Mouse (Mus musculus): Measurements from ENCODE around the gene Dgkg.

Dgkg gene

GRCm38 (mm10) chr16:22645256-22645655 lies 11.8 kb downstream of the Dgkg start:
- no peak for DNase-seq (ENCODE audit: low spot score in 2 of 2)

- DNase-seq (ENCODE audit: low spot score in 2 of 2) = no peak
Measured at GRCm38 (mm10) chr16:22643460-22643859, 13.6 kb downstream of the Dgkg start.

GRCm38 (mm10) chr16:22642953-22643352 lies 14.1 kb downstream of the Dgkg start:
- DNase-seq (ENCODE audit: low spot score in 2 of 2) = no peak

GRCm38 (mm10) chr16:22642054-22642453 lies 15.0 kb downstream of the Dgkg start:
- DNase-seq (ENCODE audit: low spot score in 2 of 2) = no peak

GRCm38 (mm10) chr16:22641588-22641987 lies 15.4 kb downstream of the Dgkg start:
- no peak for DNase-seq (ENCODE audit: low spot score in 2 of 2)

- DNase-seq (ENCODE audit: low spot score in 2 of 2) = no peak
Measured at GRCm38 (mm10) chr16:22637311-22637710, 19.7 kb downstream of the Dgkg start.

- DNase-seq (ENCODE audit: low spot score in 2 of 2) = no peak
Measured at GRCm38 (mm10) chr16:22635706-22636105, 21.3 kb downstream of the Dgkg start.

- no peak for DNase-seq (ENCODE audit: low spot score in 2 of 2)
Measured at GRCm38 (mm10) chr16:22633063-22633462, 24.0 kb downstream of the Dgkg start.

GRCm38 (mm10) chr16:22630351-22630750 lies 26.7 kb downstream of the Dgkg start:
- DNase-seq (ENCODE audit: low spot score in 2 of 2) = no peak

GRCm38 (mm10) chr16:22629900-22630299 lies 27.1 kb downstream of the Dgkg start:
- DNase-seq (ENCODE audit: low spot score in 2 of 2) = no peak

- DNase-seq (ENCODE audit: low spot score in 2 of 2) = no peak
Measured at GRCm38 (mm10) chr16:22625987-22626386, 31.0 kb downstream of the Dgkg start.

GRCm38 (mm10) chr16:22625412-22625811 lies 31.6 kb downstream of the Dgkg start:
- no peak for DNase-seq (ENCODE audit: low spot score in 2 of 2)

- no peak for DNase-seq (ENCODE audit: low spot score in 2 of 2)
Measured at GRCm38 (mm10) chr16:22622286-22622685, 34.7 kb downstream of the Dgkg start.

GRCm38 (mm10) chr16:22621299-22621920 lies 35.6 kb downstream of the Dgkg start:
- no peak for DNase-seq (ENCODE audit: low spot score in 2 of 2)

GRCm38 (mm10) chr16:22618424-22619056 lies 38.5 kb downstream of the Dgkg start:
- no peak for DNase-seq (ENCODE audit: low spot score in 2 of 2)

- no peak for DNase-seq (ENCODE audit: low spot score in 2 of 2)
Measured at GRCm38 (mm10) chr16:22615805-22616204, 41.2 kb downstream of the Dgkg start.

- no peak for DNase-seq (ENCODE audit: low spot score in 2 of 2)
Measured at GRCm38 (mm10) chr16:22613186-22614073, 43.6 kb downstream of the Dgkg start.

GRCm38 (mm10) chr16:22608046-22608445 lies 49.0 kb downstream of the Dgkg start:
- DNase-seq (ENCODE audit: low spot score in 2 of 2) = no peak

- DNase-seq (ENCODE audit: low spot score in 2 of 2) = no peak
Measured at GRCm38 (mm10) chr16:22606989-22607388, 50.0 kb downstream of the Dgkg start.

GRCm38 (mm10) chr16:22602399-22602798 lies 54.6 kb downstream of the Dgkg start:
- DNase-seq (ENCODE audit: low spot score in 2 of 2) = no peak

- no peak for DNase-seq (ENCODE audit: low spot score in 2 of 2)
Measured at GRCm38 (mm10) chr16:22601756-22602155, 55.3 kb downstream of the Dgkg start.

- DNase-seq (ENCODE audit: low spot score in 2 of 2) = no peak
Measured at GRCm38 (mm10) chr16:22600108-22600699, 56.8 kb downstream of the Dgkg start.
